ENCODE assay signal across 24 mouse cellular contexts in genomic region chr6:48787867-48788266, GRCm38 (mm10). TPM values are rescaled to one million over a fixed set of nuclear protein-coding genes. Genes with fewer than 3 reads are reported as not detected.
A peak's percentile ranks its signal among the peaks of the same experiment; 100 is the strongest.
DNase-seq lines count a peak whose midpoint lies in the region; ATAC-seq lines count a peak whose summit lies in the region.
"Had no signal": no experiment of that assay in that cellular context is flagged by ENCODE, and none has a peak within 500 bp of the region (broad histone marks: within the 10 kb centered on the region; RNA-seq: fewer than 3 reads in every experiment).

No protein-coding gene starts in this region.

- 77% methylated on average over 2 of the region's 2 CpGs for WGBS in hindbrain, embryonic 14.5 days

- no peaks in the 10 kb centered on the region for H3K36me3 ChIP-seq in hindbrain, embryonic 14.5 days (replicated peaks; ENCODE audit: control insufficient read depth, insufficient read depth)
- H3K36me3 ChIP-seq: embryonic facial prominence, embryonic 10.5 days; embryonic facial prominence, embryonic 12.5 days; forebrain, embryonic 15.5 days; G1E had no signal

- no peaks in the 10 kb centered on the region for H3K4me1 ChIP-seq in hindbrain, embryonic 14.5 days (replicated peaks; ENCODE audit: control insufficient read depth, insufficient read depth, low read length)
- H3K4me1 ChIP-seq: embryonic facial prominence, embryonic 10.5 days; embryonic facial prominence, embryonic 12.5 days; forebrain, embryonic 13.5 days; forebrain, embryonic 15.5 days had no signal

- H3K27ac ChIP-seq in hindbrain, embryonic 14.5 days = no peak overlapping the region
- H3K27ac ChIP-seq: embryonic facial prominence, embryonic 10.5 days; embryonic facial prominence, embryonic 12.5 days; forebrain, embryonic 13.5 days; forebrain, embryonic 15.5 days had no signal

- H3K9ac ChIP-seq in hindbrain, embryonic 14.5 days = no peak overlapping the region
- H3K9ac ChIP-seq: embryonic facial prominence, embryonic 12.5 days; forebrain, embryonic 13.5 days; forebrain, embryonic 15.5 days; forebrain, postnatal 0 days had no signal

- H3K27me3 ChIP-seq in hindbrain, embryonic 14.5 days (ENCODE audit: control insufficient read depth, insufficient read depth, low read length) = no peaks in the 10 kb centered on the region
- H3K27me3 ChIP-seq: CH12.LX; embryonic facial prominence, embryonic 12.5 days; forebrain, embryonic 13.5 days; forebrain, embryonic 15.5 days; Patski had no signal

- no peak overlapping the region for H3K4me3 ChIP-seq in hindbrain, embryonic 14.5 days (replicated peaks; ENCODE audit: low read length)
- H3K4me3 ChIP-seq: embryonic facial prominence, embryonic 10.5 days; embryonic facial prominence, embryonic 12.5 days; forebrain, embryonic 13.5 days; forebrain, embryonic 15.5 days had no signal

- no peaks in the 10 kb centered on the region for H3K9me3 ChIP-seq in hindbrain, embryonic 14.5 days (ENCODE audit: control insufficient read depth, low read length)
- H3K9me3 ChIP-seq: embryonic facial prominence, embryonic 10.5 days; embryonic facial prominence, embryonic 12.5 days; forebrain, embryonic 13.5 days; forebrain, embryonic 15.5 days; G1E had no signal

- ATAC-seq in activated CD4-positive, CD25-positive, alpha-beta regulatory T cell, adult 4 months = peak; percentile 19
- no peak for ATAC-seq in hindbrain, embryonic 14.5 days (ENCODE audit: low FRiP score)
- ATAC-seq: forebrain, embryonic 13.5 days; forebrain, embryonic 15.5 days; forebrain, postnatal 0 days; Patski had no signal

- no peak overlapping the region for H3K4me2 ChIP-seq in hindbrain, embryonic 14.5 days (replicated peaks)
- H3K4me2 ChIP-seq: embryonic facial prominence, embryonic 12.5 days; forebrain, embryonic 13.5 days; forebrain, embryonic 15.5 days had no signal

- peak; percentile 34 for DNase-seq in CD4-positive, CD25-positive, alpha-beta regulatory T cell, adult 2 months (ENCODE audit: low read depth, low spot score)
- no peak for DNase-seq in hindbrain, embryonic 14.5 days (ENCODE audit: low spot score)
- no peak for DNase-seq in right cerebral cortex, postnatal 4 days
- DNase-seq in cerebellum, adult 8-10 months = no peak
- DNase-seq: adrenal gland, adult 2 months; adrenal gland, postnatal 10 days; adrenal gland, postnatal 25 days; B cell, adult 2 months; cerebellum, adult 11 months; cerebellum, adult 18-20 months; cerebellum, adult 9-10 months; cerebellum, postnatal 25 days; forebrain, postnatal 0 days had no signal

RNA-seq across cellular contexts. Expression of gene Gimap3, which starts 17.2 kb away (rescaled TPM):
- polyA plus RNA-seq in activated CD4-positive, CD25-positive, alpha-beta regulatory T cell, adult 4 months (2017; shearing (Covaris generic)) = 1,000 to 10,000 TPM; 1,102 to 1,198 TPM
- not detected in 2 replicates for polyA plus RNA-seq in hindbrain, embryonic 14.5 days (2014; fragmentation: Nextera tagmentation; extraction: Ambion mirVana)
- polyA plus RNA-seq: brain, embryonic 14.5 days; embryonic facial prominence, embryonic 10.5 days; embryonic facial prominence, embryonic 12.5 days; embryonic facial prominence, embryonic 14.5 days; forebrain, embryonic 11.5 days; forebrain, embryonic 13.5 days; forebrain, embryonic 15.5 days; forebrain, postnatal 0 days; G1E; Patski had no signal

RNA-seq across cellular contexts. Expression of gene Gimap5, which starts 41.9 kb away (rescaled TPM):
- 100 to 1,000 TPM; 198 to 220 TPM for polyA plus RNA-seq in activated CD4-positive, CD25-positive, alpha-beta regulatory T cell, adult 4 months (2017; shearing (Covaris generic))
- polyA plus RNA-seq in hindbrain, embryonic 14.5 days (2014; fragmentation: Nextera tagmentation; extraction: Ambion mirVana) = 1.7 and 2.1 TPM in 2 replicates
- polyA plus RNA-seq: G1E, Patski had no signal

RNA-seq across cellular contexts. Expression of gene Gimap1, which starts 49.0 kb away (rescaled TPM):
- polyA plus RNA-seq in activated CD4-positive, CD25-positive, alpha-beta regulatory T cell, adult 4 months (2017; shearing (Covaris generic)) = 100 to 1,000 TPM; 321 to 429 TPM
- polyA plus RNA-seq in hindbrain, embryonic 14.5 days (2014; fragmentation: Nextera tagmentation; extraction: Ambion mirVana) = 5.1 and 5.7 TPM in 2 replicates
- polyA plus RNA-seq: G1E had no signal

RNA-seq across cellular contexts. Expression of gene Tmem176a, which starts 52.9 kb away (rescaled TPM):
- 10 to 100 TPM; 14.5 to 16.2 TPM for polyA plus RNA-seq in activated CD4-positive, CD25-positive, alpha-beta regulatory T cell, adult 4 months (2017; shearing (Covaris generic))
- 24.0 and 31.3 TPM in 2 replicates for polyA plus RNA-seq in hindbrain, embryonic 14.5 days (2014; fragmentation: Nextera tagmentation; extraction: Ambion mirVana)
- polyA plus RNA-seq: G1E had no signal

RNA-seq across cellular contexts. Expression of gene Tmem176b, which starts 53.4 kb away (rescaled TPM):
- 10 to 100 TPM; 19.4 to 29.2 TPM for polyA plus RNA-seq in activated CD4-positive, CD25-positive, alpha-beta regulatory T cell, adult 4 months (2017; shearing (Covaris generic))
- 115 and 123 TPM in 2 replicates for polyA plus RNA-seq in hindbrain, embryonic 14.5 days (2014; fragmentation: Nextera tagmentation; extraction: Ambion mirVana)
- polyA plus RNA-seq: G1E had no signal

Comparison
In these comparisons a context has a peak if more than half of its experiments do, and no peak if none do; other contexts are left out.
1. RNA of gene Gimap3, which starts 17.2 kb away (polyA plus RNA-seq): 1,102 to 1,198 TPM in activated CD4-positive, CD25-positive, alpha-beta regulatory T cell, adult 4 months; not detected in hindbrain, embryonic 14.5 days; every median in the first group is over 1,000 times any median in the second.
2. RNA of gene Gimap5, which starts 41.9 kb away (polyA plus RNA-seq): 198 to 220 TPM in activated CD4-positive, CD25-positive, alpha-beta regulatory T cell, adult 4 months; 1.7 to 2.1 TPM in hindbrain, embryonic 14.5 days; every median in the first group is over 10 times any median in the second.
3. RNA of gene Gimap1, which starts 49.0 kb away (polyA plus RNA-seq): 321 to 429 TPM in activated CD4-positive, CD25-positive, alpha-beta regulatory T cell, adult 4 months; 5.1 to 5.7 TPM in hindbrain, embryonic 14.5 days; every median in the first group is over 10 times any median in the second.